Mouse (Mus musculus) ES-E14 (cell line): ENCODE results near the gene Tex14. TPM values are rescaled to one million over a fixed set of nuclear protein-coding genes. Genes with fewer than 3 reads are reported as not detected.

Experiments used
- DNase-seq: peaks from one replicate; pipeline ENCODE4 v3.0.0-alpha.2; 2013; ENCODE audit warnings: low read depth, low spot score
- H3K27ac ChIP-seq: 2 replicates; pipeline ENCODE4 v1.5.1; 2012; ENCODE audit warnings: low read depth, mild to moderate bottlenecking, low read length, moderate library complexity, mixed read lengths; ENCODE audit not compliant: poor library complexity, insufficient read depth, severe bottlenecking
- H3K36me3 ChIP-seq: 2 replicates; pipeline ENCODE4 v1.6.1; 2012; ENCODE audit warnings: mild to moderate bottlenecking, low read length, moderate library complexity, mixed read lengths; ENCODE audit not compliant: control insufficient read depth, poor library complexity, insufficient read depth, severe bottlenecking
- H3K4me1 ChIP-seq, 2 experiments: fragments of 150-350 bp in 1 of 2; sonication (generic) in 1 of 2; 2 replicates each; pipeline ENCODE4 v1.6.1; 2012; ENCODE audit warnings: low read length in 2 of 2, mild to moderate bottlenecking in 1 of 2, mixed read lengths in 1 of 2; ENCODE audit not compliant: control insufficient read depth in 2 of 2, insufficient read depth in 2 of 2, poor library complexity in 1 of 2
- H3K4me3 ChIP-seq, 2 experiments: fragments of 150-350 bp in 1 of 2; sonication (generic) in 1 of 2; 2 replicates each; pipeline ENCODE4 v1.5.1; 2012; ENCODE audit warnings: low read length in 2 of 2, low read depth in 1 of 2, mild to moderate bottlenecking in 1 of 2, mixed read lengths in 1 of 2; ENCODE audit not compliant: insufficient read depth in 1 of 2, poor library complexity in 1 of 2, severe bottlenecking in 1 of 2
- H3K9ac ChIP-seq: 2 replicates; pipeline ENCODE4 v1.6.1; 2012; ENCODE audit warnings: low read depth, mild to moderate bottlenecking, low read length, mixed read lengths; ENCODE audit not compliant: poor library complexity, insufficient read depth, severe bottlenecking
- H3K9me3 ChIP-seq: fragments of 150-350 bp; sonication (generic); 2 replicates; pipeline ENCODE4 v1.6.1; 2012; ENCODE audit warnings: low read depth, mild to moderate bottlenecking, low read length; ENCODE audit not compliant: control insufficient read depth, insufficient read depth
- CHD2 ChIP-seq: IDR thresholded peaks from 2 replicates; pipeline ENCODE4 v1.6.1; 2014; ENCODE audit warnings: mild to moderate bottlenecking, low read depth, low read length, inconsistent platforms
- HCFC1 ChIP-seq: IDR thresholded peaks from 2 replicates; pipeline ENCODE4 v1.6.1; 2012; ENCODE audit warnings: low read length, inconsistent platforms, borderline replicate concordance; ENCODE audit not compliant: insufficient read depth
- MAFK ChIP-seq: IDR thresholded peaks from 2 replicates; pipeline ENCODE4 v1.6.1; 2014; ENCODE audit warnings: mild to moderate bottlenecking, low read depth, low read length, inconsistent platforms; ENCODE audit not compliant: insufficient read depth
- ZC3H11A ChIP-seq: IDR thresholded peaks from 2 replicates; pipeline ENCODE4 v1.6.1; 2012; ENCODE audit warnings: low read depth, mild to moderate bottlenecking, inconsistent platforms, low read length, borderline replicate concordance
- ZNF384 ChIP-seq: IDR thresholded peaks from 2 replicates; pipeline ENCODE4 v1.6.1; 2012; ENCODE audit warnings: low read depth, low read length, inconsistent platforms
- in situ Hi-C, 2 experiments: fragments of 600-800 bp; cut with MboI; formaldehyde crosslinking; loops; one replicate each; pipeline ENCODE4 v1.15.1; 2025; ENCODE audit warnings: low sequenced_read_pairs in 2 of 2, inconsistent platforms in 1 of 2; ENCODE audit not compliant: unreplicated experiment in 2 of 2
- total RNA-seq: library from RNA; depleted of rRNA; stranded (reverse); fragments of 300-350 nt; gene quantifications from 2 replicates; pipeline ENCODE4 v1.2.3, GENCODE M21; 2012

Tex14 gene
- total RNA-seq, 1 experiment: 11.4 TPM

- no peak overlapping the region; a peak in 1 of 4 replicates for H3K4me3 ChIP-seq
- in situ Hi-C loops: no loop called here
- H3K9me3 ChIP-seq: no peaks in the 10 kb centered on the region
- H3K4me1 ChIP-seq: peaks cover 0 to 17% of the 10 kb centered on the region in 2 experiments; a peak in 3 of 4 replicates
- no peaks in the 10 kb centered on the region; the same call in 1 of the 2 replicates for H3K36me3 ChIP-seq
- no peak for DNase-seq
- no peak overlapping the region for H3K9ac ChIP-seq
- TF ChIP-seq MAFK (no peak), HCFC1 (no peak), CHD2 (no peak), ZC3H11A (no peak), ZNF384 (no peak)
- H3K27ac ChIP-seq: no peak overlapping the region
Measured at GRCm38 (mm10) chr11:87589605-87590004, 184.7 kb downstream of the Tex14 start.

GRCm38 (mm10) chr11:87590841-87591525 lies 186.1 kb downstream of the Tex14 start:
- H3K4me1 ChIP-seq: peaks cover 0 to 17% of the 10 kb centered on the region in 2 experiments; a peak in 3 of 4 replicates

GRCm38 (mm10) chr11:87591526-87592353 lies 186.9 kb downstream of the Tex14 start, which contains the start of gene Mtmr4:
TSS of gene Mtmr4 (plus strand) at chr11:87592162.
- peak; percentile 83 for TF ChIP-seq CHD2
- peak; percentile 86 for TF ChIP-seq ZNF384
- peak; percentile 30; the same call in 1 of the 2 replicates for TF ChIP-seq HCFC1
- TF ChIP-seq ZC3H11A: no peak
- 0 out of 2 replicates have a peak, but pooled peaks have one; percentile 23 for TF ChIP-seq MAFK
- in situ Hi-C loops: no loop called here
- peak; percentile 98 for DNase-seq
- Histone ChIP-seq H3K9ac (peak within 1 kb of the TSS; percentile 89), H3K9me3 (no peaks in the 10 kb centered on the region), H3K4me3 (peak within 1 kb of the TSS; percentile 89 to 100), H3K36me3 (no peaks in the 10 kb centered on the region; the same call in 1 of the 2 replicates), H3K27ac (peak within 1 kb of the TSS; percentile 74), H3K4me1 (peaks cover 0 to 22% of the 10 kb centered on the region in 2 experiments)

More at GRCm38 (mm10) chr11:87590841-87591525, 186.1 kb downstream of the Tex14 start:
- no peaks in the 10 kb centered on the region for H3K9me3 ChIP-seq
- peak overlapping the region; percentile 89 for H3K9ac ChIP-seq
- peak overlapping the region; percentile 74 for H3K27ac ChIP-seq
- peak overlapping the region; percentile 89 to 100 for H3K4me3 ChIP-seq
- H3K36me3 ChIP-seq: no peaks in the 10 kb centered on the region; the same call in 1 of the 2 replicates
- DNase-seq: no peak
- TF ChIP-seq CHD2 (no peak), ZNF384 (no peak), HCFC1 (no peak), MAFK (no peak; the same call in 1 of the 2 replicates), ZC3H11A (no peak)
- in situ Hi-C loops: no loop called here

GRCm38 (mm10) chr11:87592354-87592695 lies 187.5 kb downstream of the Tex14 start:
- H3K36me3 ChIP-seq: peaks cover under 1% of the 10 kb centered on the region; the same call in 1 of the 2 replicates
- TF ChIP-seq MAFK: no peak
- no peak for TF ChIP-seq HCFC1
- no peak for TF ChIP-seq CHD2
- TF ChIP-seq ZC3H11A: no peak
- no peak for TF ChIP-seq ZNF384
- H3K4me3 ChIP-seq: peak overlapping the region; percentile 73 to 100
- H3K27ac ChIP-seq: peak overlapping the region; percentile 61
- peak overlapping the region; percentile 88 for H3K9ac ChIP-seq
- peaks cover 0 to 22% of the 10 kb centered on the region in 2 experiments for H3K4me1 ChIP-seq
- H3K9me3 ChIP-seq: no peaks in the 10 kb centered on the region
- no peak for DNase-seq
- in situ Hi-C loops: no loop called here
